Mouse (Mus musculus) CH12.LX (cell line): Measurements from ENCODE around the gene Gdpd5. TPM values are rescaled to one million over a fixed set of nuclear protein-coding genes. Genes with fewer than 3 reads are reported as not detected.

ENCODE experiments used
- DNase-seq: peaks from one replicate; pipeline ENCODE4 v3.0.0-alpha.2; 2013; ENCODE audit errors: extremely low read depth
- H3K27ac ChIP-seq: 2 replicates; pipeline ENCODE4 v1.5.1; 2012; ENCODE audit warnings: low read depth, mild to moderate bottlenecking, control low read depth, moderate library complexity; ENCODE audit not compliant: insufficient read depth
- H3K27me3 ChIP-seq: replicated peaks from 2 replicates; pipeline ENCODE3; 2012; ENCODE audit warnings: inconsistent platforms
- H3K36me3 ChIP-seq, 2 experiments: replicated peaks in 1 of 2; 2 replicates each; pipeline versions ENCODE3 to v1.6.1; 2012; ENCODE audit warnings: inconsistent platforms in 1 of 2, low read length in 1 of 2, mild to moderate bottlenecking in 1 of 2, mixed read lengths in 1 of 2, moderate library complexity in 1 of 2; ENCODE audit not compliant: control insufficient read depth in 1 of 2, insufficient read depth in 1 of 2
- H3K4me1 ChIP-seq, 2 experiments: 2 replicates each; pipeline ENCODE4 v1.6.1; 2012; ENCODE audit warnings: inconsistent platforms in 1 of 2, moderate library complexity in 1 of 2; ENCODE audit not compliant: insufficient read depth in 2 of 2, control insufficient read depth in 1 of 2
- H3K4me2 ChIP-seq: 2 replicates; pipeline ENCODE4 v1.6.1; 2012; ENCODE audit warnings: low read depth, mild to moderate bottlenecking, control low read depth; ENCODE audit not compliant: poor library complexity, insufficient read depth, severe bottlenecking
- H3K4me3 ChIP-seq, 3 experiments: fragments of 150-350 bp in 1 of 3; sonication (generic) in 1 of 3; replicated peaks in 1 of 3; 2 replicates each; pipeline versions ENCODE3 to v1.5.1; 2011 to 2012; ENCODE audit warnings: low read depth in 2 of 3, low read length in 2 of 3, mild to moderate bottlenecking in 2 of 3, moderate library complexity in 2 of 3, control low read depth in 1 of 3, improper control_type of control experiment in 1 of 3, inconsistent platforms in 1 of 3, mixed read lengths in 1 of 3; ENCODE audit not compliant: poor library complexity in 1 of 3
- H3K79me2 ChIP-seq: replicated peaks from 2 replicates; pipeline ENCODE4 v1.6.1; 2012; ENCODE audit warnings: mild to moderate bottlenecking, moderate library complexity; ENCODE audit not compliant: control insufficient read depth, poor library complexity, insufficient read depth, severe bottlenecking; ENCODE audit errors: extremely low read depth
- H3K9ac ChIP-seq: 2 replicates; pipeline ENCODE4 v1.6.1; 2012; ENCODE audit warnings: low read depth, mild to moderate bottlenecking, control low read depth, moderate library complexity; ENCODE audit not compliant: insufficient read depth
- H3K9me3 ChIP-seq: replicated peaks from 2 replicates; pipeline ENCODE3; 2012; ENCODE audit warnings: low read length, inconsistent platforms, mixed read lengths
- BHLHE40 ChIP-seq: IDR thresholded peaks from 2 replicates; pipeline ENCODE4 v1.6.1; 2011; ENCODE audit warnings: mild to moderate bottlenecking, low read depth, low read length, improper control_type of control experiment
- CHD1 ChIP-seq: IDR thresholded peaks from 2 replicates; pipeline ENCODE4 v1.6.1; 2012; ENCODE audit warnings: low read depth, low read length, improper control_type of control experiment, inconsistent platforms
- EP300 ChIP-seq: IDR thresholded peaks from 2 replicates; pipeline ENCODE4 v1.6.1; 2011; ENCODE audit warnings: low read length, improper control_type of control experiment
- GABPA ChIP-seq: IDR thresholded peaks from 2 replicates; pipeline ENCODE4 v1.6.1; 2012; ENCODE audit warnings: low read depth, low read length, improper control_type of control experiment, inconsistent platforms; ENCODE audit not compliant: insufficient replicate concordance
- HCFC1 ChIP-seq: IDR thresholded peaks from 2 replicates; pipeline ENCODE4 v1.6.1; 2012; ENCODE audit warnings: low read depth, mild to moderate bottlenecking, inconsistent platforms, low read length, improper control_type of control experiment
- IRF4 ChIP-seq: IDR thresholded peaks from 2 replicates; pipeline ENCODE4 v1.6.1; 2014; ENCODE audit warnings: low read depth, mild to moderate bottlenecking, inconsistent platforms, low read length, improper control_type of control experiment
- JUN ChIP-seq: IDR thresholded peaks from 2 replicates; pipeline ENCODE4 v1.6.1; 2011; ENCODE audit warnings: low read depth, mild to moderate bottlenecking, low read length, improper control_type of control experiment, moderate library complexity; ENCODE audit not compliant: insufficient read depth
- MAX ChIP-seq: IDR thresholded peaks from 2 replicates; pipeline ENCODE4 v1.6.1; 2011; ENCODE audit warnings: low read length, improper control_type of control experiment
- MEF2A ChIP-seq: IDR thresholded peaks from 2 replicates; pipeline ENCODE4 v1.6.1; 2014; ENCODE audit warnings: low read depth, mild to moderate bottlenecking, inconsistent platforms, low read length, improper control_type of control experiment, borderline replicate concordance
- NELFE ChIP-seq: IDR thresholded peaks from 2 replicates; pipeline ENCODE4 v1.6.1; 2011; ENCODE audit warnings: low read depth, low read length, improper control_type of control experiment
- POLR2A ChIP-seq: IDR thresholded peaks from 2 replicates; pipeline ENCODE4 v1.6.1; 2011; ENCODE audit warnings: low read depth, mild to moderate bottlenecking, improper control_type of control experiment, low read length
- POLR2AphosphoS2 ChIP-seq: IDR thresholded peaks from 2 replicates; pipeline ENCODE4 v1.6.1; 2011; ENCODE audit warnings: low read depth, low read length, improper control_type of control experiment
- RAD21 ChIP-seq: IDR thresholded peaks from 2 replicates; pipeline ENCODE4 v1.6.1; 2011; ENCODE audit warnings: low read depth, mild to moderate bottlenecking, low read length, improper control_type of control experiment, moderate library complexity
- RCOR1 ChIP-seq: conservative IDR thresholded peaks from 2 replicates; pipeline ENCODE4 v1.6.1; 2012; ENCODE audit warnings: low read depth, mild to moderate bottlenecking, inconsistent platforms, low read length, improper control_type of control experiment
- SIN3A ChIP-seq: IDR thresholded peaks from 2 replicates; pipeline ENCODE4 v1.6.1; 2012; ENCODE audit warnings: low read length, improper control_type of control experiment, inconsistent platforms
- SMC3 ChIP-seq: IDR thresholded peaks from 2 replicates; pipeline ENCODE4 v1.6.1; 2011; ENCODE audit warnings: low read depth, low read length, improper control_type of control experiment
- TCF12 ChIP-seq: IDR thresholded peaks from 2 replicates; pipeline ENCODE4 v1.6.1; 2014; ENCODE audit warnings: low read depth, mild to moderate bottlenecking, inconsistent platforms, low read length, improper control_type of control experiment
- UBTF ChIP-seq: IDR thresholded peaks from 2 replicates; pipeline ENCODE4 v1.6.1; 2012; ENCODE audit warnings: low read depth, mild to moderate bottlenecking, inconsistent platforms, low read length, improper control_type of control experiment, moderate library complexity
- USF2 ChIP-seq: conservative IDR thresholded peaks from 2 replicates; pipeline ENCODE4 v1.6.1; 2011; ENCODE audit warnings: low read depth, low read length, improper control_type of control experiment
- ZC3H11A ChIP-seq: IDR thresholded peaks from 2 replicates; pipeline ENCODE4 v1.6.1; 2012; ENCODE audit warnings: low read depth, mild to moderate bottlenecking, inconsistent platforms, low read length, improper control_type of control experiment
- ZKSCAN1 ChIP-seq: IDR thresholded peaks from 2 replicates; pipeline ENCODE4 v1.6.1; 2012; ENCODE audit warnings: low read depth, inconsistent platforms, low read length, improper control_type of control experiment, borderline replicate concordance
- dilution Hi-C: fragments of 300-500 bp; cut with MboI; formaldehyde crosslinking; loops from 2 replicates; pipeline ENCODE4 v1.14.3; 2020; ENCODE audit warnings: low sequenced_read_pairs; ENCODE audit not compliant: extremely low pct_unique_long_range_greater_than_20kb, extremely low pct_ligation_motif_present
- in situ Hi-C: fragments of 300-500 bp; cut with MboI; formaldehyde crosslinking; loops from 3 replicates; pipeline ENCODE4 v1.14.3; 2019; ENCODE audit warnings: low sequenced_read_pairs, low pct_ligation_motif_present, low pct_unique_long_range_greater_than_20kb, mixed read lengths
- polyA plus RNA-seq: library from polyadenylated mRNA; unstranded; fragments of >175 nt; gene quantifications from 2 replicates; pipeline ENCODE4 v1.2.1, GENCODE M21; 2012; ENCODE audit warnings: low read depth; ENCODE audit not compliant: insufficient read length
- total RNA-seq, 2 experiments: library from RNA; depleted of rRNA; stranded (reverse); fragments of 300-350 nt in 1 of 2; fragments of >200 nt in 1 of 2; gene quantifications; 2 replicates each; pipeline ENCODE4 v1.2.3; 2012 to 2014

The Gdpd5 gene
- total and polyA plus RNA-seq, 3 experiments: 2.4 to 9.1 (median 9.0) TPM

DNA sequence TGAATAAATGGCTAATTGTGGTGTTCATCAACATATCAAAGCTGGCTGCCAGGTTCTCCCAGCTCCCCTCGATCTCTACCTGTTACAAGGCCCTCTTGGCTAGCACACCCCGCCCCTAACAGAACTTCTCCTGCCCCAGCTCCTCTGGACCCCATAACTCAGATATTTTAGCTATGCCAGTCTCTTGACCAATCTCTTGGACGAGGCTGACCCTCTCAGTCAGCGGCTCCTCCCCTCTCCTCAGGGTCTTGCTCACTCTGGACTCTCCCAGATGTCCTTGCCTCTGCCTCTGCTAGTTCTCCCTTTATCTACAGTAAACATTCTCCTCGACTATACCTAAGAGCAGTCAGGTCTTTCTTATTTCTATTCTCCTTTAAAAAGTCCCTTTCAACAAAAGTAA is 119.4 kb downstream of the Gdpd5 start:
- Histone ChIP-seq H3K27ac (no peak overlapping the region), H3K9me3 (no peaks in the 10 kb centered on the region), H3K27me3 (no peaks in the 10 kb centered on the region), H3K9ac (no peak overlapping the region), H3K4me2 (no peak overlapping the region), H3K79me2 (no peaks in the 10 kb centered on the region), H3K4me1 (no peaks in the 10 kb centered on the region), H3K36me3 (no peaks in the 10 kb centered on the region), H3K4me3 (no peak overlapping the region)
- in situ Hi-C loops: loop anchor here (5.0 kb wide), 1 partner anchor 57 kb away; no protein-coding TSS in a partner anchor
- dilution Hi-C loops: no loop called here
- TF ChIP-seq POLR2A: no peak
- no peak for TF ChIP-seq BHLHE40
- TF ChIP-seq POLR2AphosphoS2: no peak
- no peak for TF ChIP-seq HCFC1
- no peak for TF ChIP-seq IRF4
- TF ChIP-seq ZKSCAN1: no peak
- no peak for TF ChIP-seq TCF12
- no peak for TF ChIP-seq USF2
- no peak for TF ChIP-seq CHD1
- no peak for TF ChIP-seq MAX
- TF ChIP-seq NELFE: no peak
- no peak for TF ChIP-seq ZC3H11A
- no peak for TF ChIP-seq JUN
- no peak for TF ChIP-seq RCOR1
- TF ChIP-seq EP300: no peak
- no peak for TF ChIP-seq GABPA
- TF ChIP-seq SMC3: no peak
- no peak for DNase-seq

DNA sequence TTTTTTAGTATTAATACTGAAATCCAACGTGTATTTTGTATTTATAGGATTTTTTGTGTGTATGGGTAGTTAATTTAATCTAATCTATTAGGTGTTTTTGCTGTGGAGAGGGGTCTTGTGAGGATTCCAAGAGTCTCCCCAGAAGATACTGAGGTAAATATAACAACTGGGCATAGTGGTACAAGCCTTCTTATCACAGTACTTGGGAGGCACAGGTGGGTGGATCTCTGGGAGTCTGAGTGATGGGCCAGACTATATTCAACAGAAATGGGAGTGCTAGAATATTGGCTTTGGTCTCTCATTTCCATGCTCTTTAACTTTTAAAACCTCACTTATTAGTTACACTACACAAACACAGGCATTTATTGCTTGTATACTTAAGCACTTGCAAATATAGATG is 119.9 kb downstream of the Gdpd5 start:
- Histone ChIP-seq H3K9me3 (no peaks in the 10 kb centered on the region), H3K9ac (no peak overlapping the region), H3K4me3 (no peak overlapping the region), H3K27ac (no peak overlapping the region), H3K4me2 (no peak overlapping the region), H3K27me3 (no peaks in the 10 kb centered on the region)
- in situ Hi-C loops: loop anchor here (5.0 kb wide), 1 partner anchor 56 kb away; no protein-coding TSS in a partner anchor
- no peak for DNase-seq
- no peak for TF ChIP-seq TCF12
- no peak for TF ChIP-seq UBTF
- no peak for TF ChIP-seq SIN3A
- TF ChIP-seq RAD21: no peak
- no peak for TF ChIP-seq MEF2A
- TF ChIP-seq, all 38 proteins: peak for 0
- no peaks in the 10 kb centered on the region for H3K36me3 ChIP-seq
- no peaks in the 10 kb centered on the region for H3K79me2 ChIP-seq
- dilution Hi-C loops: no loop called here
- no peaks in the 10 kb centered on the region for H3K4me1 ChIP-seq
